Comparison of ENCODE assay signal across 9 mouse cellular contexts in the genomic region with DNA sequence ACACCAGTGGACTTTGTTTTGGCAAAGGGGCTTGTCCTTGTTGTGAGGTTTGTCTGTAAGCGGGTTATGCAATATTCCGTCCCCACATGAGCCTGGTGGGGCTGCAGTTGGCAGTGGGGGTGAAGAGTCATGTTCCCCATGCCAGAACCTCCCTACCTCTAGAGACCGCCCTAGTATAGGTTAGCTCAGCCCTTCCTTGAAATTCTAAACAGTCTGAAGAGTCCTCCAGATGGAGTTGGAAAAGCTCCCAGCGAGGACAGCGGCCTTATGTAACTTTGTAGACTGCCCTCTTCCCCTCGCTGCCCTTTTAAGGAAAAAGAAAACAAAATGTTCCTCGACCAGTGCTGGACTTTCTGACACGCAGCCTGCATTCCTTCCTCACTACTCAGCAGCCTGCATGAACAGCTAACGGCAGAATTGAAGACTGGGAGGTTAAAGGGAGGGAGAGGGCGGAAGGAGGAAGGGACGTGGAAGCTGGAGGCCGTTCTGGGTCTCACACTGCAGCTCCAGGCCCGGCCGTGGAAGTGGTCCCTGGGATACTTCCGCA. TPM values are rescaled to one million over a fixed set of nuclear protein-coding genes. Genes with fewer than 3 reads are reported as not detected.
A peak's percentile ranks its signal among the peaks of the same experiment; 100 is the strongest.
DNase-seq lines count a peak whose midpoint lies in the region; ATAC-seq and TF ChIP-seq lines count a peak whose summit lies in the region.
"Had no signal": no experiment of that assay in that cellular context is flagged by ENCODE, and none has a peak within 500 bp of the region (broad histone marks: within the 10 kb centered on the region; RNA-seq: fewer than 3 reads in every experiment).

No protein-coding gene starts in this region.

- H3K4me1 ChIP-seq in heart, embryonic 15.5 days (replicated peaks), result peaks cover 47% of the 10 kb centered on the region
- peaks cover 29% of the 10 kb centered on the region for H3K4me1 ChIP-seq in olfactory bulb, adult 2 months (ENCODE audit: control insufficient read depth, insufficient read depth, low read length)

- intact Hi-C loops in left cerebral cortex, postnatal 14 days (cut with DNase I), result no loop called here

- H3K4me2 ChIP-seq in heart, embryonic 15.5 days, result peak overlapping the region; percentile 51

- H3K27me3 ChIP-seq in heart, embryonic 15.5 days, result no peaks in the 10 kb centered on the region

- H3K27ac ChIP-seq in heart, embryonic 15.5 days, result peak overlapping the region; percentile 96
- peak overlapping the region; percentile 92 for H3K27ac ChIP-seq in olfactory bulb, adult 2 months (ENCODE audit: insufficient read depth, low read depth, low read length)

- 14% methylated on average over 15 of the region's 15 CpGs for WGBS in heart, embryonic 15.5 days
- WGBS in olfactory bulb, adult 2 months, result 57% methylated on average over 15 of the region's 15 CpGs

- peak overlapping the region; percentile 15; the same call in 1 of the 2 replicates for H3K4me3 ChIP-seq in heart, embryonic 15.5 days
- no peak overlapping the region for H3K4me3 ChIP-seq in olfactory bulb, adult 2 months (ENCODE audit: insufficient read depth, low read depth, low read length)

- H3K36me3 ChIP-seq in heart, embryonic 15.5 days, result no peaks in the 10 kb centered on the region

- H3K9ac ChIP-seq in heart, embryonic 15.5 days, result peak overlapping the region; percentile 30

- no peak for TF ChIP-seq CTCF in olfactory bulb, adult 2 months (IDR thresholded peaks at IDR 0.05; ENCODE audit: insufficient read depth, low read depth, low read length)

- DNase-seq in left cerebral cortex, postnatal 14 days (ENCODE audit: low spot score in 2 of 2), result peak; percentile 22 to 44
- DNase-seq in left cerebral cortex, adult 18-20 months (ENCODE audit: low spot score in 2 of 2), result no peak
- DNase-seq in embryo, embryonic 11 days, result peak; percentile 56
- DNase-seq in kidney, postnatal 4 days, result peak; percentile 76 to 85
- no peak for DNase-seq in right cerebral cortex, postnatal 14 days
- DNase-seq in retina, postnatal 1 day, result no peak

- no peak for TF ChIP-seq POLR2A in olfactory bulb, adult 2 months (IDR thresholded peaks at IDR 0.05; ENCODE audit: insufficient read depth, low read depth, low read length)

- ATAC-seq in heart, embryonic 15.5 days (replicated peaks; ENCODE audit: insufficient number of reproducible peaks, insufficient read depth, low FRiP score, low read depth), result peak; percentile 81

- no peaks in the 10 kb centered on the region for H3K9me3 ChIP-seq in heart, embryonic 15.5 days (replicated peaks)

RNA-seq across cellular contexts. Expression of gene Rusc2, which starts 12.6 kb away (rescaled TPM):
- 100 to 1,000 TPM; 128 to 142 TPM for total RNA-seq in left cerebral cortex, postnatal 14 days (2021)
- 100 to 1,000 TPM; 128 to 146 TPM for total RNA-seq in left cerebral cortex, adult 18-20 months (2021)
- polyA plus RNA-seq in heart, embryonic 15.5 days (2015; fragmentation: Nextera tagmentation; extraction: Ambion mirVana), result 14.7 and 17.2 TPM in 2 replicates
- not detected in 2 replicates for polyA plus RNA-seq in olfactory bulb, adult 2 months (2012; ENCODE audit: insufficient read depth, insufficient read length, low replicate concordance, missing spikeins)

RNA-seq across cellular contexts. Expression of gene Fam166b, which starts 34.5 kb away (rescaled TPM):
- total RNA-seq in left cerebral cortex, postnatal 14 days (2021), result under 1 TPM; 0.33 to 0.74 TPM
- total RNA-seq in left cerebral cortex, adult 18-20 months (2021), result 1 to 10 TPM in 1 of 2 experiments, under 1 TPM in 1; 0.82 to 1.2 TPM
- polyA plus RNA-seq in heart, embryonic 15.5 days (2015; fragmentation: Nextera tagmentation; extraction: Ambion mirVana), result 0.16 and 0.18 TPM in 2 replicates
- not detected in 2 replicates for polyA plus RNA-seq in olfactory bulb, adult 2 months (2012; ENCODE audit: insufficient read depth, insufficient read length, low replicate concordance, missing spikeins)
- total RNA-seq: MEL had no signal

RNA-seq across cellular contexts. Expression of gene Tesk1, which starts 47.3 kb away (rescaled TPM):
- 10 to 100 TPM; 63.7 to 69.4 TPM for total RNA-seq in left cerebral cortex, postnatal 14 days (2021)
- total RNA-seq in left cerebral cortex, adult 18-20 months (2021), result 10 to 100 TPM; 90.6 to 96.5 TPM
- 3.1 and 5.8 TPM in 2 replicates for polyA plus RNA-seq in heart, embryonic 15.5 days (2015; fragmentation: Nextera tagmentation; extraction: Ambion mirVana)
- not detected in 2 replicates for polyA plus RNA-seq in olfactory bulb, adult 2 months (2012; ENCODE audit: insufficient read depth, insufficient read length, low replicate concordance, missing spikeins)

Comparison
In these comparisons a context has a peak if more than half of its experiments do, and no peak if none do; other contexts are left out.
1. DNase-seq: peak in left cerebral cortex, postnatal 14 days (2 of 2), embryo, embryonic 11 days (single experiment) and kidney, postnatal 4 days (2 of 2); none in left cerebral cortex, adult 18-20 months (0 of 2), right cerebral cortex, postnatal 14 days (single experiment) and retina, postnatal 1 day (single experiment).